Mouse (Mus musculus) bone marrow, adult 2 months (tissue): ENCODE data around the gene Igsf21. TPM values are rescaled to one million over a fixed set of nuclear protein-coding genes. Genes with fewer than 3 reads are reported as not detected.

Source experiments
- H3K27ac ChIP-seq: fragments of 200-500 bp; 2 replicates; pipeline ENCODE4 v1.5.1; 2012; ENCODE audit warnings: low read depth, mild to moderate bottlenecking, control low read depth, inconsistent platforms, low read length; ENCODE audit not compliant: control insufficient read depth, poor library complexity, insufficient read depth
- H3K4me1 ChIP-seq: fragments of 200-500 bp; 2 replicates; pipeline ENCODE4 v1.6.1; 2011; ENCODE audit warnings: low read length; ENCODE audit not compliant: control insufficient read depth, insufficient read depth
- H3K4me3 ChIP-seq: fragments of 200-500 bp; replicated peaks from 2 replicates; pipeline ENCODE3; 2011; ENCODE audit warnings: mild to moderate bottlenecking, low read depth, low read length, control low read depth; ENCODE audit not compliant: control insufficient read depth
- CTCF ChIP-seq: fragments of 200-500 bp; IDR thresholded peaks from 2 replicates; pipeline ENCODE4 v1.5.1; 2011; ENCODE audit warnings: low read length, control low read depth; ENCODE audit not compliant: control insufficient read depth, insufficient read depth
- POLR2A ChIP-seq: fragments of 200-500 bp; IDR thresholded peaks from 2 replicates; pipeline ENCODE4 v1.6.1; 2011; ENCODE audit warnings: low read depth, mild to moderate bottlenecking, control low read depth, low read length, borderline replicate concordance; ENCODE audit not compliant: control insufficient read depth
- WGBS: fragments of 180-500 bp; shearing (Covaris S2); methylation state at CpG from one replicate; pipeline ENCODE4 v1.1.7; 2018; 5-methylcytosine and 5-hydroxymethylcytosine counted together
- polyA plus RNA-seq: library from polyadenylated mRNA; stranded (reverse); fragments of >200 nt; gene quantifications from 2 replicates; pipeline ENCODE4 v1.2.4, GENCODE M21; 2011; ENCODE audit warnings: low replicate concordance; ENCODE audit not compliant: missing spikeins, insufficient read depth, insufficient read length

Gene Igsf21
- polyA plus RNA-seq, 1 experiment: not detected

GRCm38 (mm10) chr4:140258968-140259367 lies 12.4 kb upstream of the Igsf21 start:
- TF ChIP-seq POLR2A (no peak), CTCF (no peak)
- H3K4me1 ChIP-seq: no peaks in the 10 kb centered on the region
- H3K4me3 ChIP-seq: no peak overlapping the region
- no peak overlapping the region for H3K27ac ChIP-seq
- WGBS: 19% methylated on average over 6 of the region's 6 CpGs

GRCm38 (mm10) chr4:140252369-140252768 lies 5.8 kb upstream of the Igsf21 start:
- Histone ChIP-seq H3K27ac (no peak overlapping the region), H3K4me3 (no peak overlapping the region), H3K4me1 (no peaks in the 10 kb centered on the region)
- TF ChIP-seq POLR2A (no peak), CTCF (no peak)
- 8% methylated on average over 7 of the region's 7 CpGs for WGBS

DNA sequence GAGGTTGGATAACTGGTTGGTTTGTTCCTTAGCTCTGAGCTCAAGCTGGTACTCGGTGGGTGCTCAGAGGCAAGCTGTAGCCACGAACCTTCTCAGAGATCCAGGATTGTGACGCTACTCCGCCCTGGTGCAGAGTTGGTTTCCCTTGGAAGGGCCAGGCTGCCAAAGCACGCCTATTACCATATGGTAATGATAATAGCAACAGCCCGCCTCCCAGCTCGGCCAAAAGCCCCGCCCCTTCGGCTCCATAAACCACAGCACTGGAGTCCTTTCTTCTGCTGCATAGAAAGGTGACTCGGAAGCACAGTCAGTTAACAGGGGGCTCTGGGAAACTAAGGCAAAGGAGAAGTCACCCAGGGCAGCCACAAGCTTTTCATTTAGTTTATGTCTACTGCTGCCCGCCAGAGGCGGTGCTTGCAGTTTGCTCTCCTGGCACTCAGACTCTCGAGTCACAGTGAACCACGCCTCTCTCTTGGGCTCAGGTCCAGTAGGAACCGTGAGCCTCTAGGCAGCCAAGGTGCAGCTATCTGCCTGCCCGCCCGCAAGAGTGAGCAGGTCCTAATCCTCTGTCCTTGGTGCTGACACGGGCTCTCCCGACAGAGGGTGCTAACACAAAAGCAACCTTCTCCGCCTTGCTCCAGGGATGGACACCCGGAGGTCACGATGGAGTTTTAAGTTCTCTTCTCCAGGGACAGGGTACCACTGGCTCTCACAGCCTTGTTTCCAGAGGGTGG lies 2.6 kb upstream of the Igsf21 start:
- 11% methylated on average over 22 of the region's 22 CpGs for WGBS
- Histone ChIP-seq H3K4me3 (no peak overlapping the region), H3K4me1 (no peaks in the 10 kb centered on the region), H3K27ac (no peak overlapping the region)
- TF ChIP-seq CTCF (no peak), POLR2A (no peak)

GRCm38 (mm10) chr4:140248396-140248795 lies 1.8 kb upstream of the Igsf21 start:
- 10% methylated on average over 8 of the region's 8 CpGs for WGBS
- no peaks in the 10 kb centered on the region for H3K4me1 ChIP-seq
- H3K4me3 ChIP-seq: no peak overlapping the region
- TF ChIP-seq CTCF (no peak), POLR2A (no peak)
- H3K27ac ChIP-seq: no peak overlapping the region

GRCm38 (mm10) chr4:140247006-140248003 lies 721 bp upstream of the Igsf21 start:
- no peak overlapping the region for H3K27ac ChIP-seq

DNA sequence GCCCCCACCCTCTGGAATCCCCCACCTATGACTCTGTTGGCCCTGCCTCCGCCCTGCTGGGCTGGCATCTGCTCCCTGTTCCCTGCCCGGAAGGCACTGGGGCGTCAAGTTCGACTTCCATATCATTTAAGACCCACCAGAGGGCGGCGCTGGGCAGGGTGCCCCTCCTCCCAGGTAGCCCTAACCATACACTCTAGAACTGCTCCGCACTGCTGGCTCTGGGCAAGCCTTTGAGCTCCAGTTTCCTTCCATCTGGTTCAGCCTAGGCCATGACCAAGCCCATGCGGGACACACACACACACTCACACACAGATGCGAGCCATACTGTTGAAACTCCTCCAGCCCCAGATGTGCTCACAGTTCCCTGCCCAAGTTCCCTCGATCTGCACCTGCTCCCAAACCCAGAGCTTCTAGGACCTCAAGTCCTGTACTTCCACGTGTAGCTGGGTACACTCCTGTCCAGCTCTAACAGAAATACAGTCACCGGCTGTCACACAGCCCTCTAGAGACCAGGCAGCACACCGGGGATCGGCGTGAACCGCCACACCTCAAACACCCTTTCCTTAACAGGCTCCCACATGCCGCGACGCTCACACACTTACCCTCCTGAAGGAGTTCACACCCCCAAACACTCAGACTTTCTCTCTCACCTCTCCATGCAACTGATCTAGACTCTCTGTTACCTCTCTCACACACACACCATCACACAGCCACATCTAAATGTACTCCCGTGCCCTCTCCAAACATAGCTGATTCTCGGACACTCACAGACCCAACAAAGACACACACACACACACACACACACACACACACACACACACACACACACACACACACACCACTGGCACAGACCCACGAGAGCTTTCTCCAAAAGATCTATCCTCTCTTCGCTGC lies 1.1 kb downstream of the Igsf21 start:
- H3K27ac ChIP-seq: no peak overlapping the region

More at GRCm38 (mm10) chr4:140247006-140248003, 721 bp upstream of the Igsf21 start:
- Histone ChIP-seq H3K4me1 (no peaks in the 10 kb centered on the region), H3K4me3 (no peak overlapping the region)
- TF ChIP-seq POLR2A (no peak), CTCF (no peak)
- WGBS: 18% methylated on average over 28 of the region's 28 CpGs

GRCm38 (mm10) chr4:140244835-140245234 lies 1.7 kb downstream of the Igsf21 start:
- Histone ChIP-seq H3K4me3 (no peak overlapping the region), H3K27ac (no peak overlapping the region), H3K4me1 (no peaks in the 10 kb centered on the region)
- no peak for TF ChIP-seq CTCF
- no peak for TF ChIP-seq POLR2A
- 7% methylated on average over 10 of the region's 10 CpGs for WGBS

More for the DNA sequence above, 1.1 kb downstream of the Igsf21 start:
- TF ChIP-seq CTCF (no peak), POLR2A (no peak)
- Histone ChIP-seq H3K4me3 (no peak overlapping the region), H3K4me1 (no peaks in the 10 kb centered on the region)
- WGBS: 5% methylated on average over 23 of the region's 23 CpGs
